Mouse (Mus musculus) embryonic facial prominence, embryonic 15.5 days (tissue): ENCODE data around the gene Srpk1. TPM values are rescaled to one million over a fixed set of nuclear protein-coding genes. Genes with fewer than 3 reads are reported as not detected.

Experiments used
- ATAC-seq: fragments of 200-750 bp; cut with Nextera tagmentation; 2 replicates; pipeline ENCODE4 v1.8.0; 2017; ENCODE audit warnings: low read depth, moderate TSS enrichment; ENCODE audit not compliant: insufficient number of reproducible peaks, low FRiP score, low TSS enrichment
- H3K27ac ChIP-seq: fragments of 300-500 bp; sonication (generic); replicated peaks from 2 replicates; pipeline ENCODE4 v1.5.1; 2015; ENCODE audit warnings: mild to moderate bottlenecking, inconsistent platforms
- H3K27me3 ChIP-seq: fragments of 300-500 bp; sonication (generic); 2 replicates; pipeline ENCODE4 v1.6.1; 2015; ENCODE audit warnings: inconsistent platforms
- H3K36me3 ChIP-seq: fragments of 300-500 bp; sonication (generic); 2 replicates; pipeline ENCODE4 v1.6.1; 2015; ENCODE audit warnings: mild to moderate bottlenecking, inconsistent platforms
- H3K4me1 ChIP-seq: fragments of 300-500 bp; sonication (generic); 2 replicates; pipeline ENCODE4 v1.6.1; 2015; ENCODE audit warnings: inconsistent platforms
- H3K4me2 ChIP-seq: fragments of 300-500 bp; sonication (generic); replicated peaks from 2 replicates; pipeline ENCODE4 v1.6.1; 2015; ENCODE audit warnings: mild to moderate bottlenecking, inconsistent platforms
- H3K4me3 ChIP-seq: fragments of 300-500 bp; sonication (generic); replicated peaks from 2 replicates; pipeline ENCODE4 v1.5.1; 2015; ENCODE audit warnings: mild to moderate bottlenecking, inconsistent platforms
- H3K9ac ChIP-seq: fragments of 300-500 bp; sonication (generic); 2 replicates; pipeline ENCODE4 v1.6.1; 2015; ENCODE audit warnings: inconsistent platforms
- H3K9me3 ChIP-seq: fragments of 300-500 bp; sonication (generic); replicated peaks from 2 replicates; pipeline ENCODE4 v1.6.1; 2016; ENCODE audit warnings: inconsistent platforms
- WGBS: fragments of 180-500 bp; shearing (Covaris S2); methylation state at CpG from one replicate; pipeline ENCODE4 v1.1.7; 2015; 5-methylcytosine and 5-hydroxymethylcytosine counted together
- polyA plus RNA-seq: library from polyadenylated mRNA; unstranded; fragments of >200 nt; fragmentation: Nextera tagmentation; extraction: Ambion mirVana; gene quantifications from 2 replicates; pipeline ENCODE4 v1.2.1, GENCODE M21; 2015

The Srpk1 gene
- polyA plus RNA-seq, 1 experiment from 2014 or later, result 87.9 TPM

DNA sequence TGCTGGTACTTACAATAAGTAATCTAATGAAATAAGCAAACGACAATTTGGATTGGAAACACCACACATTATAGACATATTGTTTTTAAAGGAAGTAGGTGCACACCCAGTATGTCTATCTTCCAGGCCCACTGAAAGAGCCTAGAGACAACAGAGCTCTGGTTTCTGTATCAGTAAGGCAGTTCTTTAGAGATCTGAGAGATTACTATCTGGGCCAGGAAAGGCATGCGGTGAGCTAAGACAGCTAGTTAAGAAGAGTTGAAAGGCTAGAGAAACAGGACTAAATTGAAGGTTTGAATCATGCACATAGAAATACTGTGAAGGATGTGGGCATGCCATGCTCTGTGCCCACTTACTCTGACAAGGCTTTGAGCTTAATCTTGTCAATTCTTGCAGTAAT is 9.9 kb downstream of the Srpk1 start:
- no peaks in the 10 kb centered on the region for H3K27me3 ChIP-seq
- 73% methylated on average over 2 of the region's 2 CpGs for WGBS
- ATAC-seq, result no peak
- no peak overlapping the region for H3K4me2 ChIP-seq
- no peaks in the 10 kb centered on the region for H3K9me3 ChIP-seq
- no peak overlapping the region for H3K9ac ChIP-seq
- no peak overlapping the region for H3K27ac ChIP-seq
- 0 out of 2 replicates have a peak, but pooled peaks cover 2% of the 10 kb centered on the region for H3K4me1 ChIP-seq
- peaks cover 29% of the 10 kb centered on the region for H3K36me3 ChIP-seq
- no peak overlapping the region for H3K4me3 ChIP-seq

DNA sequence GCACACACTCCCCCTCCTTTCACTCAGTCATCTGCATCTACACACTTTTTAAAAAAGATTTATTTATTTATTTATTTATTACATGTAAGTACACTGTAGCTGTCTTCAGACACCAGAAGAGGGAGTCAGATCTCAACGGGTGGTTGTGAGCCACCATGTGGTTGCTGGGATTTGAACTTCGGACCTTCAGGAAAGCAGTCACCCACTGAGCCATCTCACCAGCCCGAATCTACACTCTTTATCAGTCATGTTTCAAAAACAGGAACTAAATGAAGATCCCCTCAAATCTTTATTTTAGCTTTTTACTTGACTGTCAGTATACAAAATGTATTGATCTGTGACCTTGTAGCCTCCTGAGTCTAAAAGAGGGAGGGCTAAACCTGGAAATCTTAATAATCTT is 13.0 kb downstream of the Srpk1 start:
- H3K36me3 ChIP-seq, result peaks cover 38% of the 10 kb centered on the region

DNA sequence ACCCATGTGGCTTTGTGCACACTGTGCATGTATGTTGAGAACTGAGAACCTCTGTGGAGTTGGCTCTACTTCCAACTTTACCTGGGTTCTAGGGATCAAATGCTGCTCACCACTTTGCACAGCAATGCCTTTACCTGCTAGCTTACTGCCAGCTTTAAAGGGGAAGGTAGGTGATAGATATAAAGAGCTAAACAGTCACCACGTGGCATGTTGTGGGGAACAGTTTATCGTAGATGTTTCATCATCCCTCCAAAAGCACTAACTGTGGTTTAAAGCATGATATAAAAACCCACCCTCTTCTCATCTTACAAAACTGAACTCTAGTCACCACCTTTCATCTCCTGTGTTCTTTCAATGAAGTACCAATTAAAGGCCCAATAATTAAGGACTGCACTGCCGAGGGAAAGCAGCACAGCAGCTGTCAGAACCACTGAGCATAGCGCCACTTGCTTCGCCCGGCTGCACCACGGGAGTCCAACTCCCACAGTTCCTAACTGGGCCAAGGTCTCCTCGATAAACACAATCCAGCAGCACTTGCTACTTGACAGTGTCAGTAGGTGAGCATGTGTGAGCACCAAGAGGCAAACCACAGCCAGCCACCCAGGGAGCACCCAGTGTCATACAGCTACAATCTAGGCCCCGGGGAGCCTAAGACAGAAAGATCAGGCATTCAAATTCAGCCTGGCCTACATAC is 20.8 kb downstream of the Srpk1 start:
- Histone ChIP-seq H3K4me1 (no peaks in the 10 kb centered on the region), H3K9me3 (no peaks in the 10 kb centered on the region), H3K27me3 (no peaks in the 10 kb centered on the region), H3K36me3 (peaks cover 90% of the 10 kb centered on the region), H3K9ac (no peak overlapping the region), H3K27ac (no peak overlapping the region), H3K4me2 (no peak overlapping the region), H3K4me3 (no peak overlapping the region)
- WGBS, result 79% methylated on average over 9 of the region's 9 CpGs
- ATAC-seq, result no peak

More for the DNA sequence above, 13.0 kb downstream of the Srpk1 start:
- Histone ChIP-seq H3K4me1 (no peaks in the 10 kb centered on the region), H3K4me3 (no peak overlapping the region), H3K27me3 (no peaks in the 10 kb centered on the region), H3K9me3 (no peaks in the 10 kb centered on the region), H3K9ac (no peak overlapping the region), H3K27ac (no peak overlapping the region), H3K4me2 (no peak overlapping the region)
- ATAC-seq, result no peak
- 75% methylated on average over 3 of the region's 3 CpGs for WGBS

DNA sequence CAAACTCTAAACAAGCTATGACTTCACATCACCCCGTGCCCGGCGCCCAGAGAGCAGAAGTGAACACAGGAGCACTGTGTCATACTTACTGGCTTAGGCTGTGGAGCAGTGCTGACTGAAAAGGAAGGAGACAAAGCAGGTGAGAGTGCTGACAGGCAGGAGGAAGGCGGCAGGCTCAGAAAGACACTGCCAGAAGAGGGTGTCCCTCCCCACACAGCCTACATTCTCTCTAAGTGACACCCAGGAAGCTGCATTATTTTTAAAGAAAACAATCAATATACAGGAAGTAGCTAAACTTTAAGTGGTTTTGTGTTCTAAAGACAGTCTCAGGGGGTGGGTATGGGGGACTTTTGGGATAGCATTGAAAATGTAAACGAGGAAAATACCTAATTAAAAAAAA is 21.7 kb downstream of the Srpk1 start:
- Histone ChIP-seq H3K9ac (no peak overlapping the region), H3K4me2 (no peak overlapping the region), H3K4me3 (no peak overlapping the region), H3K9me3 (no peaks in the 10 kb centered on the region), H3K4me1 (no peaks in the 10 kb centered on the region), H3K27ac (no peak overlapping the region), H3K27me3 (no peaks in the 10 kb centered on the region), H3K36me3 (peaks cover 91% of the 10 kb centered on the region)
- ATAC-seq, result no peak
- WGBS, result 88% methylated on average over 5 of the region's 5 CpGs

DNA sequence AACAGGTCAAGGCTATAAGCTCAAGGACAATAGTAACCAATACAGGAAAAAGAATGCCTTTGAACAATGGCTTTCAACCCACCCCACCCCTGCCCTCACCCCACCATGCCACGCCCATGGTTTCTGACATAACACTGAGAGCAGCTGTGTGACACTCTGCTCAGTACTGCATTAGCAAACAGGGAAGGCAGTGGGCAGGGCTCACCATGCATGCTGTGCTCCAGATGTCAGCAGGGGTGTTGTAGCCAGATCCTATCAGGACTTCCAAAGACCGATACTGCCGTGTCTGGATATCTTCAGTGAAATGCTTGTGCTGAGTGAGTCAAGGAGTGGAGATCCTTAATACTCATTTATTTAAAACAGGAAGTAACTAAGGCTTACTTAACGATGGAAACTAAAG is 28.5 kb downstream of the Srpk1 start:
- Histone ChIP-seq H3K27me3 (no peaks in the 10 kb centered on the region), H3K9ac (no peak overlapping the region), H3K27ac (no peak overlapping the region), H3K9me3 (no peaks in the 10 kb centered on the region), H3K4me1 (0 out of 2 replicates have a peak, but pooled peaks cover 5% of the 10 kb centered on the region), H3K4me2 (no peak overlapping the region), H3K4me3 (no peak overlapping the region), H3K36me3 (peaks cover 80% of the 10 kb centered on the region)
- no peak; the same call in 1 of the 2 replicates for ATAC-seq
- WGBS, result 66% methylated on average over 4 of the region's 4 CpGs

DNA sequence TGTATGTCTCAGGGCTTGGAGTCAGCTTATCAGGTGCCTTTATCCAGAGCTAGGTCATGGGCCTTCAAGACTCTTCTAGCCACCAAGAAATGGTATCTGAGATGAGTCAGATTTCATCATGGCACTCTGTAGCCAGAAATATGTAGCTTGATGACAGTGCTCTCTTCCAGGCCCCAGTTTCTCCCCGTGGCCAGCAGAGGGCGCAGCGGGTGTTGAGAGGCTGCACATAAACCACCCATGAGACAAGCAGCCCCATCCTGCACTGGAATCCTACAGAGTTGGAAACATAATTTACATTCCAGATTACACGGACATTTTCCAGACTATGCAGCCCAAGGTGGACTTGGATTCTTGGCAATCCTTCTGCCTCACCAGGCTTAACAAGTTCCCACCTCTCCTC is 29.5 kb downstream of the Srpk1 start:
- Histone ChIP-seq H3K27ac (no peak overlapping the region), H3K27me3 (no peaks in the 10 kb centered on the region), H3K36me3 (peaks cover 82% of the 10 kb centered on the region), H3K4me2 (no peak overlapping the region), H3K4me3 (no peak overlapping the region), H3K4me1 (0 out of 2 replicates have a peak, but pooled peaks cover 5% of the 10 kb centered on the region), H3K9me3 (no peaks in the 10 kb centered on the region), H3K9ac (no peak overlapping the region)
- no peak for ATAC-seq
- WGBS, result 26% methylated on average over 4 of the region's 4 CpGs

DNA sequence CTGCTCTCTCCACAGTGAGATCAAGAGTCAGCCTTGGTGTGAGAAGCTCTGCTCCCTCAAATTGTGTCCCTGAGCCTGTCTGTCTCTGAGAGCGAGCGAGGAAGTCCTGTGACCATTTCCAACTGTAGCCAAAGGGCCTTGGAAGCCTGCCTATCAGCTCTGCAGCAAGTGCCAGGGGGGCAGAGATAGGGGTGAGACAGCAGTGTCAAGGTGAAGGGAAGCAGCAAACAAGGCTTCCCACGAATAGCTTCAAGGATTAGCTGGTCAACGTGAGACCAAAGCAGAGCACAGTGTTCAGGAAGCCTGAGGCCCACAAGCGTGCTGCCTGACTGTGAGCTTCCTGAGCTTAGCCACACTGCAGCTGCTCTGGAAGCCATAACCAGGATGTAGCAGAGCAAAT is 31.0 kb downstream of the Srpk1 start:
- H3K9ac ChIP-seq, result no peak overlapping the region
- H3K4me2 ChIP-seq, result no peak overlapping the region
- no peak overlapping the region for H3K27ac ChIP-seq
- H3K27me3 ChIP-seq, result no peaks in the 10 kb centered on the region
- no peak overlapping the region for H3K4me3 ChIP-seq
- 86% methylated on average over 5 of the region's 5 CpGs for WGBS
- peaks cover 81% of the 10 kb centered on the region for H3K36me3 ChIP-seq
- H3K4me1 ChIP-seq, result 0 out of 2 replicates have a peak, but pooled peaks cover 11% of the 10 kb centered on the region
- H3K9me3 ChIP-seq, result no peaks in the 10 kb centered on the region
- no peak for ATAC-seq

DNA sequence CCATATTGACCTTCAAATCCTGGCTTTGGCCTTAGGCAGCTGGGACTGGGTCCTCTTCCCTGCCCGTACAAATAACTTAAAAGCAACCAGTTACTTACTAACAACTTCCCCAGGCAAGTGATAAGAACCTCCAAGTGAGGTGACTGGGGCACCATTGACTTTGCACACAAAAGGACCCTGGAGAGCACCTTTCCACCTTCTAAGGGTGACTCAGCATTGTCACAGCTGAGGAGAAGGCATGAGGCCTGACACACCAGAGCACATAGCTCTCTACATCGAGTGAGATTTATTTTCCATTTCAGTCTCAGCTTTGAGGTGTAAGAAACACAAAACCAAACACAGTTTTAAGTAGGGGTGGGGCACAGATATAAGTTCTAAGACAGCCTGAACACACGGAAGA is 31.9 kb downstream of the Srpk1 start:
- Histone ChIP-seq H3K27me3 (no peaks in the 10 kb centered on the region), H3K4me3 (no peak overlapping the region), H3K4me1 (0 out of 2 replicates have a peak, but pooled peaks cover 13% of the 10 kb centered on the region), H3K4me2 (no peak overlapping the region), H3K27ac (no peak overlapping the region), H3K36me3 (peaks cover 72% of the 10 kb centered on the region), H3K9me3 (no peaks in the 10 kb centered on the region), H3K9ac (no peak overlapping the region)
- 84% methylated on average over 3 of the region's 3 CpGs for WGBS
- no peak for ATAC-seq

DNA sequence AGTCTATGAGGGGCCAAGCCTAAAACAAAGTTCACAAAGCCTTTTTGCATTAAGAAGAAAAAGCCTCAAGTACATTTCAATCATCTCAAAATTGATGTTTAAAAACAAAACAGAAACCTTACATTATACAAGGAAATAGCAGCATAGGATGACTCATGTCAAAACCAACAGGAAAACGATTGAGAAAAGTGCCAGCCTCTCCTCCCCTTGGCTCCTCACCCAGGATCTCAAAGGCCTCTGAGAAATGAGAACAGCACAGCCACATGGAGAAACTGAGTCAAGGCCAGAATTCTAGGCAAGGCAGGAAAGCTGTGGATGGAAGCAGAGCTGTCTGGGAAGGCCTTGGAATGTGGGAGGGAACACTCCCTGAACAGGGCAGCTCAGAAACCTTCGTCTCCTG is 33.9 kb downstream of the Srpk1 start:
- H3K4me2 ChIP-seq, result no peak overlapping the region
- H3K36me3 ChIP-seq, result peaks cover 66% of the 10 kb centered on the region
- H3K4me3 ChIP-seq, result no peak overlapping the region
- H3K9ac ChIP-seq, result no peak overlapping the region
- 82% methylated on average over 2 of the region's 2 CpGs for WGBS
- no peaks in the 10 kb centered on the region for H3K27me3 ChIP-seq
- H3K9me3 ChIP-seq, result no peaks in the 10 kb centered on the region
- H3K27ac ChIP-seq, result no peak overlapping the region
- no peak for ATAC-seq
- 0 out of 2 replicates have a peak, but pooled peaks cover 12% of the 10 kb centered on the region for H3K4me1 ChIP-seq

DNA sequence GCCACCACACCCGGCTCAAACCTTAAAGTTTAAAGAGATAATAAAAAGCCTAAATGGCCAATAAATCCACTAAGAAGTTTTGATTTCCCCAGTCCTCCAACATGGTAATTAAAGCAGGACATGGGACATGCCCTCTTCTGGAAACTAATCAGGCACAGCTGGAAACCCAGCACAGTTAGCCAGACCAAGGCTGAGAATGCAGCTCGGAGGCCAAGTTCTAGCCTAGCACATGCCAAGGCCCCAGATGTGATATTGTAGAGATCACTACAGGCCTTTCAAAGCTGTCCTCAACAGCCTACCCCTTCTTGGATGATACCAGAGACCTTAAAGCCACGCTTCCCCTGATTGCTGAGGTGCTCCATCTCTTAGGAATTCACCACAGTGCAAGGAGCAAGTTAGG is 36.0 kb downstream of the Srpk1 start:
- 0 out of 2 replicates have a peak, but pooled peaks cover 7% of the 10 kb centered on the region for H3K4me1 ChIP-seq
- no peak overlapping the region for H3K4me3 ChIP-seq
- no peaks in the 10 kb centered on the region for H3K9me3 ChIP-seq
- WGBS, result 64% methylated on average over 3 of the region's 3 CpGs
- H3K4me2 ChIP-seq, result no peak overlapping the region
- no peak for ATAC-seq
- H3K27ac ChIP-seq, result no peak overlapping the region
- peaks cover 46% of the 10 kb centered on the region for H3K36me3 ChIP-seq
- H3K27me3 ChIP-seq, result no peaks in the 10 kb centered on the region
- H3K9ac ChIP-seq, result no peak overlapping the region

DNA sequence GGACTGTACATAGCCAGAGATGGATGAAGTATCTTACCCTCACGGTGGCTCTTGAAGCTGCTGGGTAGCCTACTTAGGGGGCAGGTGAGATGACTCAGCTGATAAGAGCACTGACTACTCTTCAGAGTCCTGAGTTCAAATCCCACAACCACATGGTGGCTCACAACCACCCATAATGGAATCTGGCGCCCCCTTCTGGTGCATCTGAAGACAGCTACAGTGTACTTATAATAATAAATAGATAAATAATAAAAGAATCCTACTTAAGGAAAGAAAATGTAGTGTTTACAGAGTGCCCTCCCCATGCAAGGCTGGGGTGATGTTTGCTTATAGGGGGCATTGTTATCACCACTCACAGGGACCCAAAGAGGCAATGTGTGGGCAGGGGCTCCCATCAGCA is 41.5 kb downstream of the Srpk1 start:
- Histone ChIP-seq H3K9ac (no peak overlapping the region), H3K9me3 (no peaks in the 10 kb centered on the region), H3K4me3 (no peak overlapping the region), H3K36me3 (no peaks in the 10 kb centered on the region), H3K27ac (no peak overlapping the region), H3K4me1 (0 out of 2 replicates have a peak, but pooled peaks cover 1% of the 10 kb centered on the region), H3K4me2 (no peak overlapping the region), H3K27me3 (0 out of 2 replicates have a peak, but pooled peaks cover under 1% of the 10 kb centered on the region)
- 53% methylated on average over 2 of the region's 2 CpGs for WGBS
- no peak for ATAC-seq

DNA sequence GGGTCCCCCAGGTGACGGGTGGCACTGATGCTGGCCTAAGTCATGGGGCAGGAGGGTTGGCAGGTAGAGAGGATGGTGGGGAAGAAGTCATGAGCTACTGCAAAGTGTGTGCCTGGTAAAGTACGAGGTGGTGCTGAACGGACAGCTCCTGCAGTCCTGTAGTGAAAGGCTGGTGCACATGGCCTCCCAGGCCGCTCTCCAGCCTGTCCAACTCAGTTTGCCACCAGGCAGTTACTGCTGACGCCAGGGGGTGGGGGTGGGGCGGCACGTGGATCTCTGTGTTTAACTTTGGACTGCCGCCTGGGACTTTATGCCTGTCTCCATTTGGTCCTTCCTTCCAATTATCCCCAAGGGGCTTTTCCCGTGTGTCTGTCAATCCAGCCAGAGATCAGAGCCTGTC is 42.1 kb downstream of the Srpk1 start:
- Histone ChIP-seq H3K27me3 (0 out of 2 replicates have a peak, but pooled peaks cover 5% of the 10 kb centered on the region), H3K4me1 (peaks cover 8% of the 10 kb centered on the region), H3K9me3 (no peaks in the 10 kb centered on the region), H3K4me2 (no peak overlapping the region), H3K4me3 (no peak overlapping the region), H3K36me3 (no peaks in the 10 kb centered on the region), H3K27ac (no peak overlapping the region), H3K9ac (no peak overlapping the region)
- ATAC-seq, result no peak
- WGBS, result 3% methylated on average over 9 of the region's 9 CpGs
